Mouse (Mus musculus) brain, embryonic 14.5 days (tissue): ENCODE measurements at regions not wholly inside any gene's neighbourhood (a gene's known extent, or its start where the extent isn't known, plus 50 kb on each side); places are given as distances from the start of the nearest gene placed in this dataset.

ENCODE experiments used
- CTCF ChIP-seq: fragments of 200-500 bp; IDR thresholded peaks from 2 replicates; pipeline ENCODE4 v1.5.1; 2012; ENCODE audit warnings: inconsistent platforms, mild to moderate bottlenecking, moderate library complexity, borderline replicate concordance; ENCODE audit not compliant: insufficient read depth, insufficient read length; ENCODE audit errors: extremely low read depth
- POLR2A ChIP-seq: fragments of 200-500 bp; IDR thresholded peaks from 2 replicates; pipeline ENCODE4 v1.6.1; 2012; ENCODE audit warnings: mild to moderate bottlenecking, inconsistent platforms, borderline replicate concordance; ENCODE audit not compliant: poor library complexity, insufficient read depth, insufficient read length, severe bottlenecking; ENCODE audit errors: extremely low read depth

GRCm38 (mm10) chr3:151938472-151939029 lies 101.1 kb upstream of the Ptgfr start:
- no peak for TF ChIP-seq CTCF
- no peak for TF ChIP-seq POLR2A
